Mouse (Mus musculus) gastrocnemius, postnatal 10 days (tissue): Measurements from ENCODE around the gene Hspa1b. TPM values are rescaled to one million over a fixed set of nuclear protein-coding genes. Genes with fewer than 3 reads are reported as not detected.

Experiments used
- DNase-seq: peaks from one replicate; pipeline ENCODE4 v3.0.0; 2021; ENCODE audit warnings: mixed read lengths
- total RNA-seq, 2 experiments: library from RNA; stranded (reverse); gene quantifications; 2 replicates each; pipeline ENCODE4 v1.2.3; 2021

Hspa1b gene
- total RNA-seq, 2 experiments from 2014 or later, result 2.2 to 4.3 TPM

DNA sequence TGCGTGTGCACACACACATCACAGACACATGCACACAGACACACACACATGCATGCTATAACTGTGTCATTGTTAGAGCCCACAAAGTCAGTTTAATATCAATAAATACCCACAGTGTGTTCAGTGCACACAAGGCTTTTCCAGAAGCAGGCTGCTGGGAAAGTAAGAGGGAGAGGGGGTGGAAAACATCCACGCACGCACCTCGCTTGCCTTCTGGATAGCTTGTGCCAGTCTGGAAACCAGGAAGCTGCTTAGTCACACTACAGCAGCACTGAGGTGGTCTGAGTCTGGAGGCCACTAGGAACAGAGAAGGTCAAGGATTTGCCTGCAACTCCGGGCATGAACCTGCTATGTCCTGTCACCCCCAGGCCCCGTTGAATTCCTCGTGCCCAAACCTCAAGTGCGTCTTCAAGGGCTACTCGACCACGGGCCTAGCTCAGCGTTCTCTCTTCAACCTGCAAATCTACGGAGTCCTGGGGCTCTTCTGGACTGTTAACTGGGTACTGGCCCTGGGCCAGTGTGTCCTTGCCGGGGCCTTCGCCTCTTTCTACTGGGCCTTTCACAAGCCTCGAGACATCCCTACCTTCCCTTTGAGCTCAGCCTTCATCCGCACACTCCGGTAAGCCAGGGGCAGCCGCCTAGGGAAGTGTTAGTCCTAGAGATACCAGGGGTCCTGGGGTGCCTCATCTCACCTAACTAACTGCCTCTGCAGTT is 31.6 kb downstream of the Hspa1b start:
- no peak for DNase-seq

DNA sequence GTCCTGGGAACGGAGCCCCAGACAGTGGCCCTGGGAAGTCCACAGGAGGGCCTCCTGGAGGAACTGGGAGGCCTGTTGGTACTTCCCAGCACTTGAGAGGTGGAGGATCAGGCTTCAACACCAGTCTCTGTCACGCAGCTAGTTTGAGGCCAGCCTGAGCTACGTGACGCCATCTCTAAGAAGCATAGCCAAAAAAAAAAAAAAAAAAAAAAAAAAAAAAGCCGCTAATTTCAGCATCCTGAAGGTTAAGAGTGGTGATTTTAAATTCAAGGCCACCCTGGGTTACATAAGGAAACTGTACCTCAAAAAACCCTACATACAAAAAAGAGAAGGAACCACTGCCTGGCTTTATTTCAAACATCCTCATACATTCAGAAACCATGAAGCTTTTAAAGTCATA is 34.8 kb downstream of the Hspa1b start:
- no peak for DNase-seq

DNA sequence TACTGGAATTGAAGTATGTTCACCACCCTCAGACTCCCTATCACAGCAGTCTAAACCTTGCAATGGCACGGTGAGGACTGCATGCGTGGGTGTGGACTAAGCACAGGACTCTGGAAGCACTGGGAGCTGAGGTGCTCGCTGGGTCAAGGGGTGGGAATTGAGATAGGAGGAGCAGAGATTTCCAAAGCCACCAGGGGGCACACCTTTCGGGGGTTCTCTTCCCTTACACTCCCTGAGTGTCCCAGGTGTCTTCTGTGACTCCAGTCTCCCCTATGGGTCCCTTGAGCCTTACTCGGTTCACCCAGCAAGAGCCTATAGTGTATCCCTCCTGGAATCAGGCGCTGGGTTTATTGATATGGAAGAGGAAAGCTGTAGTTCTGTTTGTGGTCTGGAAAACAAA is 36.1 kb downstream of the Hspa1b start:
- no peak for DNase-seq

DNA sequence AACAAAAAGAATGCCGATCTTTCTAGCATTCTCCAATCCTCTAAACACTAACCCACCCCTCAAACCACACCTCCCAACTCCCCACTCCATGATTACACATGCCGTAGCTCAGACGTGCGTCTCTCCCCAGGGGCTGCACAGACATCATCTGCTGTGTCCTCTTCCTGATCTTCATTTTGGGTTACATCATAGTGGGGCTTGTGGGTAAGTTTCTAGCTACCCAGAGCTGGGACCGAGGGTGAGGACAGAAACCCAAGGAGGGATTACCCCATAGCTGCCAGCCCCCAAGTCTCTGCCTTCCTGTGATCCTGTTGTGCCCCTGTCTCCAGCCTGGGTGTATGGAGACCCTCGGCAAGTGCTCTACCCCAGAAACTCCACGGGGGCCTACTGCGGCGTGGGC is 41.9 kb downstream of the Hspa1b start:
- DNase-seq, result no peak

DNA sequence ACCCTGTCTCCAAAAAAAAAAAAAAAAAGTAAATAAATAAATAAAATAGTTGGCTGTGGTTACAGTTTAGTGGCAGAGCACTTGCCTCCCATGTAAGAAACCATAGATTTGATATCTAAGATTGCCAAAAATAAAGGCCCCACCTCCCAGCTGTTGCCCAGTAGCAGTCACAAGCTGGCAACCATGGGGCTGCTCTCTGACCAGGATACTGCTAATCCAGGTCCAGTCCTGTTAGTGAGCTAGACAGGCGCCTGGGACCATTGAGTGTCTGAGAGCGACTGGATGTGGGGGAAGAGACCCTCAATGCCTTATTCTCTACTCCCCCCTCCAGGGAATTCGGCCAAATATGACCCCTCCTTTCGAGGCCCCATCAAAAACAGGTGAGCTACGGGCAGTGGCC is 42.7 kb downstream of the Hspa1b start:
- no peak for DNase-seq

DNA sequence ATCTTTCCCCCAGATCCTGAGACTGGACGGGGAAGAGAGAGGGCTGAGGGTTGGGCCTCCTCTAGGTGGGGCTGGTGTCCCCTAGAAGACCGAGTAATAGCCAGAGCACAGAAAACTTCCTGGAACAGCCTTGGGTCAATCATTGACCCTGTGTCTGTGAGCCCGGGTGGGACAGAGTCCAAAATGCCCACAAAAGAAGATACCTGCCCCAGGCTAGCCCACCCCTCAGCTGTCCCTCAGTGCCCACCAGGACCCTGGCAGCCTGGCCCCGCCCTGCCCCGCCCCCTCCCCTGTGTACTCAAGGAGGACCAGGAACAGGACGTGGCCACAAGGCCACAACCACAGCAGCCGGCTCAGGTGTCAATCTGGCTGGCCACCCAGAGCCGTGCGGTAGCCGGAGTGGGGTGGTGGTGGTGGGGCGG is 43.6 kb downstream of the Hspa1b start:
- no peak for DNase-seq

DNA sequence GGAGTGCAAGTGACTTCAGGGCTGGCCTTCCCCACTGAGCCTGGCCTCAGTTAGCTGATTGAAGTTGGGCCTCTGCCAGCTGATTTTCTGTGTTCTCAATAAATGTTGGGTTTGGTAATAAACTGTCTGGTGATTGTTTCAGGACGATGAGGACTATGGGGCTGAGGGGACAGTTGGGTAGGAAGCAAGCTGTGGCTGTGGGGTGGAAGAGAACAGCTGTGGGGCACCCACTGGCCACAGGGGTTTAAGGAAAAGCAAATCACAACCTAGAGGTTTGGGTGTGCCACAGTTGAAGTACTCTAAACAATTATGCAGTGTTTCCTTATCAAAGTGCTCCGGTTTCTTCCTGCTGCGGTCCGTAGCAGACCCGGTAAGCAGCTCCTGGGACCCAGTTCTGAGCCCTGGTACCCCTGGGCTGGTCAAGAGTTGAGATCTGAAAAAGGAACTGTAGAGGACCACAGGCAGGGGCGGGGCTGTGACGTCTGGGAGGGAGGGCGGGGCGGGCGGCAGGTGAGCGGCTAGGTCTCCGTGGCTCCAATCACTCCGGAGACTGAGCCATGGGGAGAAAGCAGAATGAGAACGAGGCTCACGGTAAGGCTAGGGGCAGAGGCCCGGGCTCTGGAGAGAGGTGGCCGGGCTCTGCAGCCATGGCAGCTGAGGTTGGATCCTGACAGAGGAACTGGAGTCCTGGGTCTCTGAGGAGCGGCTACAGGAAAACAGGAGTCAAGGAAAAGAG is 44.9 kb downstream of the Hspa1b start, which contains the start of gene Slc44a4:
Gene Slc44a4, plus strand, starts transcription at position 537 of the 736 bp plus-strand sequence.
- no peak for DNase-seq

DNA sequence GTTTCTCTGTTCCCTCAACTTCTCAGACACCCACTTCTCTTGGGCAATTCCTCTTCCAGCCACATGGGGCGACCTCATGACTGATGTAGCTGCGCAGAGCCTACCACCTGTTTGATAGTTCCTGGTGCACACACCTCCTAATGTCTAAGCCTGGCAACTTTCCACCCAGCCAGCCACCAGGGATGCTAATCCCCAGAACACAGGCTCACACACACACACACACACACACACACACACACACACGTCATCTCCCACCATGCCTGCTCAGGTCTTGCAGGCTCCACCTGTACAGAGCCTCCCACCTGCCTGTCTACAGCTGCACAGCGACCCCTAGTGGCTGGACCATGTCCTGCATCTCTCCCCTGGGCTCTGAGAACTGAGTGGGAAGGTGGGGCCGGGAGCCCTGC is 47.1 kb downstream of the Hspa1b start:
- peak; percentile 81 for DNase-seq

DNA sequence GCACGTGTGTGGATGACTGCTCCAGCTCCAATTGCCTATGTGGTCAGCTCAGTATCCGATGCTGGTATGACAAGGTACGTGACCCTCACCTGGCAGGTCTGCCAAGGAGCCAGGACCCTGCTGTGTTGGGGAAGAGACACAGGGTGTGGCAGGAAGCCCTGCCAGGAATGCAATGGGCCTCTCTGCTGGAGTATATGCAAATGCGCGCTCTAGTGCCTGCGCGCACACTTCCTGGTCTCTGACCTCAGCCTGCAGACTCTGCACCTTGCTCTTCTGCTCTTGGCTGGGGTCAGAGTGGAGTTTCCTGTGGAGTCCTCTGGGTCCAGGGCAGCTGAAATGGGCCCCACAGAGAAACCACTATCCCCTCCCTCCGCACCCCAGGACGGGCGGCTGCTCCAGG is 48.1 kb downstream of the Hspa1b start:
- DNase-seq, result no peak

Other genes starting within 250 kb of the Hspa1b start
- 1 to 10 TPM; 2.0 to 3.3 TPM for gene C4b, start 215.4 kb downstream of the Hspa1b start, total RNA-seq
- gene Cyp21a1, start 154.7 kb downstream of the Hspa1b start, total RNA-seq, result under 1 TPM; 0.31 to 0.36 TPM
- gene Stk19, start 122.3 kb downstream of the Hspa1b start, total RNA-seq, result 1 to 10 TPM; 8.9 to 9.0 TPM
- gene Dxo, start 122.2 kb downstream of the Hspa1b start, total RNA-seq, result 10 to 100 TPM; 12.3 to 15.3 TPM
- 10 to 100 TPM; 19.6 to 22.2 TPM for gene Skiv2l, start 109.0 kb downstream of the Hspa1b start, total RNA-seq
- gene Nelfe, start 108.8 kb downstream of the Hspa1b start, total RNA-seq, result 10 to 100 TPM; 13.7 to 17.3 TPM
- gene Cfb, start 96.7 kb downstream of the Hspa1b start, total RNA-seq, result 1 to 10 TPM; 1.9 to 4.1 TPM
- 1 to 10 TPM; 4.6 to 7.3 TPM for gene Zbtb12, start 79.8 kb downstream of the Hspa1b start, total RNA-seq
- gene Gm20547, start 77.2 kb downstream of the Hspa1b start, total RNA-seq, result not detected
- 1 to 10 TPM; 4.3 to 5.6 TPM for gene C2, start 61.0 kb downstream of the Hspa1b start, total RNA-seq
- 10 to 100 TPM; 40.9 to 53.7 TPM for gene Ehmt2, start 60.8 kb downstream of the Hspa1b start, total RNA-seq
- gene Slc44a4, start 44.8 kb downstream of the Hspa1b start, total RNA-seq, result not detected
- 1 to 10 TPM; 8.3 to 8.9 TPM for gene Neu1, start 28.0 kb downstream of the Hspa1b start, total RNA-seq
- gene Gm20481, start 10.7 kb upstream of the Hspa1b start, total RNA-seq, result not detected
- 1 to 10 TPM; 3.8 to 6.4 TPM for gene Hspa1a, start 12.9 kb upstream of the Hspa1b start, total RNA-seq
- 1 to 10 TPM; 6.2 to 9.9 TPM for gene Hspa1l, start 13.5 kb upstream of the Hspa1b start, total RNA-seq
- gene Lsm2, start 22.6 kb upstream of the Hspa1b start, total RNA-seq, result 10 to 100 TPM; 24.7 to 28.2 TPM
- 10 to 100 TPM; 31.4 to 40.7 TPM for gene Vars, start 41.7 kb upstream of the Hspa1b start, total RNA-seq
- gene Vwa7, start 57.3 kb upstream of the Hspa1b start, total RNA-seq, result 1 to 10 TPM; 2.0 to 2.5 TPM
- 1 to 10 TPM; 2.8 to 3.1 TPM for gene Sapcd1, start 68.8 kb upstream of the Hspa1b start, total RNA-seq
- gene Msh5, start 87.5 kb upstream of the Hspa1b start, total RNA-seq, result 1 to 10 TPM; 1.5 to 3.5 TPM
- gene Clic1, start 90.7 kb upstream of the Hspa1b start, total RNA-seq, result 10 to 100 TPM; 39.2 to 50.5 TPM
- gene Ddah2, start 99.8 kb upstream of the Hspa1b start, total RNA-seq, result 10 to 100 TPM; 45.3 to 51.9 TPM
- gene Ly6g6c, start 106.2 kb upstream of the Hspa1b start, total RNA-seq, result not detected
- under 1 TPM in 1 of 2 experiments, not detected in 1; 0.20 TPM for gene Mpig6b, start 106.9 kb upstream of the Hspa1b start, total RNA-seq
- gene Ly6g6e, start 117.7 kb upstream of the Hspa1b start, total RNA-seq, result not detected
- under 1 TPM in 1 of 2 experiments, not detected in 1; 0.97 TPM for gene Ly6g6d, start 118.8 kb upstream of the Hspa1b start, total RNA-seq
- gene Ly6g6f, start 126.4 kb upstream of the Hspa1b start, total RNA-seq, result under 1 TPM in 1 of 2 experiments, not detected in 1; 0.23 TPM
- 10 to 100 TPM; 59.1 to 65.0 TPM for gene Abhd16a, start 130.0 kb upstream of the Hspa1b start, total RNA-seq
- gene Ly6g5c, start 149.0 kb upstream of the Hspa1b start, total RNA-seq, result not detected
- under 1 TPM in 1 of 2 experiments, not detected in 1; 0.34 TPM for gene Ly6g5b, start 156.2 kb upstream of the Hspa1b start, total RNA-seq
- gene Gpank1, start 162.2 kb upstream of the Hspa1b start, total RNA-seq, result 1 to 10 TPM; 4.9 to 6.3 TPM
- 100 to 1,000 TPM; 165 to 166 TPM for gene Csnk2b, start 162.8 kb upstream of the Hspa1b start, total RNA-seq
- gene D17H6S53E, start 167.1 kb upstream of the Hspa1b start, total RNA-seq, result 10 to 100 TPM; 11.8 to 18.8 TPM
- gene Apom, start 172.8 kb upstream of the Hspa1b start, total RNA-seq, result not detected
- gene Bag6, start 175.9 kb upstream of the Hspa1b start, total RNA-seq, result 100 to 1,000 TPM; 217 to 220 TPM
- 100 to 1,000 TPM; 128 to 149 TPM for gene Prrc2a, start 205.7 kb upstream of the Hspa1b start, total RNA-seq
- 1 to 10 TPM; 2.4 to 2.6 TPM for gene Aif1, start 216.8 kb upstream of the Hspa1b start, total RNA-seq
- gene Lst1, start 229.2 kb upstream of the Hspa1b start, total RNA-seq, result 1 to 10 TPM; 4.6 to 5.3 TPM
- under 1 TPM; 0.68 to 0.75 TPM for gene Ltb, start 235.2 kb upstream of the Hspa1b start, total RNA-seq
- gene Tnf, start 242.8 kb upstream of the Hspa1b start, total RNA-seq, result under 1 TPM; 0.23 to 0.99 TPM
- gene Lta, start 246.1 kb upstream of the Hspa1b start, total RNA-seq, result under 1 TPM in 1 of 2 experiments, not detected in 1; 0.16 TPM